Mouse (Mus musculus) c-Kit-positive CD71-negative TER-119-negative erythroid progenitor cells, embryonic 14.5 days (primary cell): Measurements from ENCODE around the gene Ivl.

ENCODE experiments used
- DNase-seq: peaks from one replicate; pipeline ENCODE4 v3.0.0-alpha.2; 2013; ENCODE audit warnings: low read depth

The Ivl gene

DNA sequence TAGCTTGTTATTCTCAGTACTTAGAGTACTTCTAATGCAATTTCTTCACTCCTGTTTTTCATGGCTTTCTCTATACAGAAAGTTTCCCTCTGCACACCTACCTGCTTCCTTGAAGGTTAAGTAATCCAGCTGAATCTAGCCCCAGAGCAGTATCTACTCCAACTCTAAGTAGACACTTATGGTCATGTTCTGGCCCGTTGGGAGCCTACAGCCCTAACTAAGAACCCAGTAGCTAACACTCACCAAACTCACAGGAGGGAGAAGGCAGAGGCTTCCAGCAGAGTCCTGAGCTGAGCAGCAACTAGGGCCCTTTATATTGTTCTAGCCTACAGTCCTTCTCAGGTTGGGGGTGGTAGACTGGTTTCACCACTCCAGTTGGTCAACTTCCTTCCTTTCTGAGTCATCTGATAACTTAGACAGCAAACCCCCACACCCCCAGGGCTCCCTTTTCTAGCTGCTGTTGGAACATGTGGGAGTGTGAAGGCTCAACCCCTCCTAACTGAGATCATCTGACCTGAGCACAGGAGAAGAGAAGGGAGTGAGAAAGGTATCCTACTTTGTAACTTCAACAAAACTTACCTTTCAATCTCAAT, at the start of gene Ivl:
TSS of gene Ivl (minus strand) at position 287 of the 593 bp plus-strand sequence.
- DNase-seq = peak; percentile 16

GRCm38 (mm10) chr3:92621560-92621959, 48.0 kb upstream of the Ivl start, which contains the start of gene Lce6a:
Lce6a (minus strand) TSS chr3:92621660.
- no peak for DNase-seq

- no peak for DNase-seq
These were observed 36.3 kb upstream of the Ivl start for GRCm38 (mm10) chr3:92609804-92610203.

DNA sequence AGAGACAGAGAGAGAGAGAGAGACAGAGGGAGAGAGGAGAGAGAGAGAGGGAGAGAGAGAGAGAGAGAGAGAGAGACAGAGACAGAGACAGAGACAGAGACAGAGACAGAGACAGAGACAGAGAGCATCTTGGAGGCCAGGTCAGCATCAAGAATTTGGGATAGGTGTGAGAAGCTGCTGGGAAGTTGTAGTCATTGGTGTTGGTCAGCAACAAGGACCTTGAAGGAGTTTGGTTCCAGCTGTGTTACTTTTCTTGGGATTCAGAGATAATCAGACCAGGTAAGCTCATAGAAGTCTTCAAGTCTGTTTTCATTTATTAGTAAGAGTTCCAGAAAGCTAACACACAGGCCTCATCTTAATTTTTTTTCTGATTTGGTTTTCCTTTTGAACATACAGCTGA, 33.9 kb upstream of the Ivl start, which contains the start of gene 2210017I01Rik:
TSS of gene 2210017I01Rik (minus strand) at position 101 of the 400 bp plus-strand sequence.
- DNase-seq = no peak

- DNase-seq = peak; percentile 13
These were observed 28.6 kb upstream of the Ivl start for GRCm38 (mm10) chr3:92602169-92602568.

- no peak for DNase-seq
These were observed 26.9 kb upstream of the Ivl start for GRCm38 (mm10) chr3:92600456-92600855.

GRCm38 (mm10) chr3:92599973-92600372, 26.4 kb upstream of the Ivl start:
- no peak for DNase-seq

DNA sequence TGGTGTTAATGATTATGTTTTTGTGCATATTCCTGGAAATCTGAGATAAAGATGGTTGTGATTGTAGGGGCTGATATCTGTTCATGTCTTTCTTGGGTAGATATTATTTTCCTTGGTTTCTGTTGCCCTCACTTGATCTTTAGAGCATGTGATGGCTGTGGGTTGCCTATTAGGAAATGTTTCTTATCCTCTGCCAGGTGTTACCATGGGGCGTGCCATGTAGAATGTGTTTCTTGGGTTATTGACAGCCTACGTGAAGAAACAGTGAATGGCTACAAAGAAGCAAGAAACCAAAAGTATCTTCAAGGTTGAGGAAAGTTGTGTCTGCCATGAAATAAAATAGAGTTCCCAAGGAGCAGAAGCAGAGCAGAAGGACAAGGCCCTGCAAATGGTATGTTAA, 24.9 kb upstream of the Ivl start:
- no peak for DNase-seq

- DNase-seq = no peak
These were observed 15.3 kb upstream of the Ivl start, which contains the start of gene Smcp for GRCm38 (mm10) chr3:92588858-92589257. Smcp (minus strand) TSS chr3:92588997.

- DNase-seq = no peak
These were observed 13.7 kb upstream of the Ivl start for GRCm38 (mm10) chr3:92587190-92587589.

DNA sequence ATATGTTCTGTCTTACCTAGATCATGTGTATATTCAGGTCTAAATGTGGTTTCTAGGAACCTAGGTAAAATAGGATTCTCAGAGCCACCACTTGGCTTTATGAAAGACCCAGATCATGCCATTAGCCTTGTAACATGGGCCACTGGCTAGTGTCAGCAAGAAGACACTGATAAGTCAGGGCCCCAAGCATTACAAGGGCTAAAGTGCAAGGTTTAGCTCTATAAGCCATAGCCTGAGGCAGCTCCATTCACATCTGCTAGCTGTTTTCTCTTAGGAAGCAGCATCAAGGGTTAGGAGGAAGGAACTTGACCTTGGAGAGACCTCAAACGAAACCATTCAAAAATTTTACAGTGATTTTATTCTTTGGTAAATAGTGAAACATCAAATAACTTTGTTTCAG, 11.5 kb upstream of the Ivl start:
- DNase-seq = no peak

DNA sequence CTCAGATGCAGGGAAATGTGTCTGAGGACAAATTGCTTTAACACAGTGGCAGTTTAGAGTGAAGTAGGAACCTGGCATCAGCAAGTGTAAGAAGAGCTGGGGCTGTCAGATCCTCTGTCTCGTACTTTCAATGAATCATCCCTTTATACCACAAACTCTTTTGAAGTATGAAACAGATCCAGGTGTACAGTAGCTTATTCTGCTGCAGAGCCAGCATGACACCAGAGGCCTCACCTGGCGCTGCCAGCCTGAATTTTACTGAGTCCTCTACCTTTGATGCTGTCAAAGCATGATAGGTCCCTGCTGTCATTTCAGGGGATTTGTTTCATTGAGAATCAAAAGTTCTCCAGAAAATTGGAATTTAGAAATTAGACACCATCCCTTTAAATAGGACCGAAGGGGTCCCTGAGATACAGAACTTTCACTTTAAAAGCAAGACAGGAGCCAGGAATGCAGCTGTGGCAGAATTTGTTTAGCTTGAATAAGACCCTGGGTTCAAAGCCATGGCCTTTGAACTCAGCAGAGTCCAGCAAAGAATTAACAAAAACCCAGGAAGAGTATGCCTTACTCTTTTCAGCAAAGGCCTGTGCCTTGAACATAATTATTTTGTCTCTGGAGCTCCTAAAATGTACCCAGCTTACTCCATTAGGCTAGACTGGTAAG, 9.8 kb upstream of the Ivl start:
- no peak for DNase-seq

GRCm38 (mm10) chr3:92579508-92579907, 6.0 kb upstream of the Ivl start:
- no peak for DNase-seq

DNA sequence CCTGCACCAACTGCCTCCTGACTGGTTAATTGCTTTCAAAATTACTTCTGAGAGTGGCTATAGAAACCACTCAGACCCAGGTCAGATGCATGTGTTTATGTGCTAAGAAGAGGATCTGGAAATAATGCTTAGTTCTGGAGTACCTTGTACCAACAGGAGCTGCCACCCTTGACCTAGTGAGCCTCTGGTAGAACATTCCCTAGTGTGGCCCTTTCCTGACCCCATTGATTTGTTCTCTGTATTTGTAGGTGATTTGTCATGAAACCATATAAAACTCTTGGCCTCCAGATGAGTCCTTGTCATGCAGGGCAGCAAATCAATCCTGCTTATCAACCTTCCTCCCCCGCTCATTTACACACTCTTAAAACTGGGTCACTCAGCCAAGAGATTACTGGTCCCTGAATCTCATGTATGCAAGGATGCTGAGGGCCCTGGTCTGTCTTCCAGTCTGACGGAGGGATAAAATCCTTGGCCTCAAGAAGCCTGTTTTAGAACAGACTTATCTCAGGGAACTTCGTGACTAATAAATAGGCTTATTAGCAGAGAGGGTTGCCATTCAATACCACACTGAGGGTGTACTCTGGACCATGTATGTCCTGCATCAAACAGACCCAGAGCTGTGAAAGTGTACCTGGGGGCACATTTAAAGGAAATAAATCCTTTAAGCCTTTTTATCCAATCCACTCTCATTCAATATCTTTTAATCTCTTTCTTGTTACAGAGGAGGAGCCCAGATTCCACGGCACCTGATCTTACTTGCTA, 5.3 kb upstream of the Ivl start:
- DNase-seq = no peak

GRCm38 (mm10) chr3:92572514-92573155, 900 bp downstream of the Ivl start:
- no peak for DNase-seq

DNA sequence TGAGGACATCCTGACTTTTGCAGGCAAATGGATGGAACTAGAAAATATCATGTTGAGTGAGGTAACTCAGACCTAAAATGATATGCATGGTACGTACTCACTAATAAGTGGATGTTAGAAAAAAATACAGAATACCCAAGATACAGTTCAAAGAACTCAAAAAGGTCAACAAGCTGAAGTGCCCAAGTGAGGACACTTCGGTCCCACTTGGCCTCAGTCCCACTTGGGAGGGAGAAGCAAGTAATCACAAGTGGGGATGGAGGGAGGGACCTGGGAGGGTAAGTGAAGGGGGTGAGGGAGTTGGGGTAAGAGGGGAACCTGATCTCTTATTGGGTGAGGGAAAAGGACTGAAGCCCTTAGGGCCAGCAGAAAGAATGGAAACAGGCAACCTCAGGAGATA, 4.8 kb downstream of the Ivl start:
- DNase-seq = no peak

DNA sequence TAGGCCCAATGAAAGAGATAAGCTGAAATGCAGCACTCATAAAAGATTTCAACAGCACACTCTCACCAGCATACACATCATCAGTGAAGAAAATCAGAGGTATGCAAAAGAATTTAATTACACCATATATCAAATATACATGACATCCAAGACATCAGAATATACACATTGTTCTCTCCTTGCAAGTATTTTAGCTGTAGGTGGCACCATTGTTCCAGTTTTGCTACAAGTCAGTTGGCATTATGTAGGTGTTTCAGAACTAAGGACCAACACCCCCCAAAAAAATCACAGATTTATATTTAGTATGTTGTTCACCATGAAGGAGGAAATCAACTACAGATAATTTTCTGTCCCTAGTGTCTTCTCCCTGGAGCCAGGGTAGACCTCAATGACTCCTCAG, 8.1 kb downstream of the Ivl start:
- no peak for DNase-seq

DNA sequence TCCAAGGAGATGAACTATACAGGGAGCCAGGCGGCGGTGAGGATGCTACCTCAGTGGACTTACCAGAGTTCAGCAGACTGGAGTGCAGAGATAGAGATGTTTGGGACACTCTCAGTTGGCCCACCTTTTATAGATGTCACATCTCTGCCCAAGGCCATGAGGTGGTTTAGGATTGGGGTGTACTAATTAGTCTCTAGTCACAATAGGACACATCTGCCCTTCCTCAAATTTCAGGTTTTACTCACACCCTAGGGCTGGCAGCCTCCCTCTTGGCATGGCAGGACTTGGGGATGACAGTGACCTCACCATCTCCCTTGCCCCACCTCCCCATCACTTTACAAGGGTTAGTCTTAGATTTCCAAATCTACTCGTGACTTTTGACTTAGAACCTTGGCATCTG, 39.1 kb downstream of the Ivl start, which contains the start of gene 2310046K23Rik:
TSS of gene 2310046K23Rik (minus strand) at position 101 of the 400 bp plus-strand sequence.
- DNase-seq = no peak
